Mouse (Mus musculus) embryonic facial prominence, embryonic 12.5 days (tissue): ENCODE measurements around the gene Wdr54. TPM values are rescaled to one million over a fixed set of nuclear protein-coding genes. Genes with fewer than 3 reads are reported as not detected.

Source experiments
- ATAC-seq: fragments of 200-750 bp; cut with Nextera tagmentation; 2 replicates; pipeline ENCODE4 v1.8.0; 2017; ENCODE audit not compliant: insufficient number of reproducible peaks, insufficient read depth, low FRiP score, low TSS enrichment
- H3K27ac ChIP-seq: fragments of 300-500 bp; sonication (generic); 2 replicates; pipeline ENCODE4 v1.5.1; 2016; ENCODE audit warnings: mild to moderate bottlenecking
- H3K27me3 ChIP-seq: fragments of 300-500 bp; sonication (generic); 2 replicates; pipeline ENCODE4 v1.6.1; 2016; ENCODE audit warnings: mild to moderate bottlenecking, moderate library complexity
- H3K36me3 ChIP-seq: fragments of 300-500 bp; sonication (generic); 2 replicates; pipeline ENCODE4 v1.6.1; 2016; ENCODE audit warnings: mild to moderate bottlenecking
- H3K4me1 ChIP-seq: fragments of 300-500 bp; sonication (generic); 2 replicates; pipeline ENCODE4 v1.6.1; 2016
- H3K4me2 ChIP-seq: fragments of 300-500 bp; sonication (generic); replicated peaks from 2 replicates; pipeline ENCODE4 v1.6.1; 2016; ENCODE audit warnings: mild to moderate bottlenecking, moderate library complexity
- H3K4me3 ChIP-seq: fragments of 300-500 bp; sonication (generic); 2 replicates; pipeline ENCODE4 v1.5.1; 2016; ENCODE audit warnings: mild to moderate bottlenecking
- H3K9ac ChIP-seq: fragments of 300-500 bp; sonication (generic); 2 replicates; pipeline ENCODE4 v1.6.1; 2016; ENCODE audit warnings: mild to moderate bottlenecking, moderate library complexity
- H3K9me3 ChIP-seq: fragments of 300-500 bp; sonication (generic); 2 replicates; pipeline ENCODE4 v1.6.1; 2016; ENCODE audit warnings: mild to moderate bottlenecking, moderate library complexity
- whole genome bisulfite sequencing: fragments of 180-500 bp; shearing (Covaris S2); methylation state at CpG from one replicate; pipeline ENCODE4 v1.1.7; 2016; 5-methylcytosine and 5-hydroxymethylcytosine counted together
- polyA plus RNA-seq: library from polyadenylated mRNA; unstranded; fragments of >200 nt; fragmentation: Nextera tagmentation; extraction: Ambion mirVana; gene quantifications from 2 replicates; pipeline ENCODE4 v1.2.1, GENCODE M21; 2016

Wdr54 gene
- polyA plus RNA-seq, 1 experiment from 2014 or later, result 10.0 TPM

GRCm38 (mm10) chr6:83155552-83156238 lies 502 bp downstream of the Wdr54 start:
- H3K9me3 ChIP-seq, result no peaks in the 10 kb centered on the region
- ATAC-seq, result 0 out of 2 replicates have a peak, but pooled peaks have one; percentile 4
- H3K27ac ChIP-seq, result no peak overlapping the region
- H3K4me2 ChIP-seq, result peak overlapping the region; percentile 86
- H3K4me3 ChIP-seq, result peak overlapping the region; percentile 55
- H3K4me1 ChIP-seq, result peaks cover 16% of the 10 kb centered on the region
- peak overlapping the region; percentile 61 for H3K9ac ChIP-seq
- peaks cover 26% of the 10 kb centered on the region; the same call in 1 of the 2 replicates for H3K36me3 ChIP-seq
- WGBS, result 8% methylated on average over 23 of the region's 23 CpGs
- peaks cover 9% of the 10 kb centered on the region for H3K27me3 ChIP-seq

DNA sequence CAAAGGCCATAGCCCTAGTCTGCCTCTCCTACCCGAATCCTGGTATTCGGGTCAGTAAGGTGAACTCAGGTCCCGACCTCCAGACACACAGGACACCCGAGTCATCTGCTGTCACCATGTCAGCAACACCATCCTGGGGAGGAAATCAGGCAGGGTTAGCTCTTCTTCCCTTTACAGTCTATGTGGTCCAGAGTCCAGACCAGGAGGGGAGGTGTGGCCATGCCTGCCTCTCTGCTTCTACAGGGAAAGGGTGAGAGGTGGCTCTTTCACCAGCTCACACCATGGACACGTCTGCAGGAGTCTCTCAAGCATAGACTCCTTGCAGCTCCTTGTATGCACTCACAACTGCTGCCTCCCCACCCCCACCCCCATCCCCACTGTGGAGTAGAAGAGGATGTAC lies 2.7 kb downstream of the Wdr54 start:
- WGBS, result 68% methylated on average over 5 of the region's 5 CpGs
- Histone ChIP-seq H3K27me3 (no peaks in the 10 kb centered on the region), H3K4me3 (no peak overlapping the region), H3K9ac (no peak overlapping the region), H3K9me3 (no peaks in the 10 kb centered on the region), H3K4me2 (no peak overlapping the region), H3K36me3 (peaks cover 48% of the 10 kb centered on the region), H3K27ac (no peak overlapping the region), H3K4me1 (peaks cover 16% of the 10 kb centered on the region)
- no peak for ATAC-seq

DNA sequence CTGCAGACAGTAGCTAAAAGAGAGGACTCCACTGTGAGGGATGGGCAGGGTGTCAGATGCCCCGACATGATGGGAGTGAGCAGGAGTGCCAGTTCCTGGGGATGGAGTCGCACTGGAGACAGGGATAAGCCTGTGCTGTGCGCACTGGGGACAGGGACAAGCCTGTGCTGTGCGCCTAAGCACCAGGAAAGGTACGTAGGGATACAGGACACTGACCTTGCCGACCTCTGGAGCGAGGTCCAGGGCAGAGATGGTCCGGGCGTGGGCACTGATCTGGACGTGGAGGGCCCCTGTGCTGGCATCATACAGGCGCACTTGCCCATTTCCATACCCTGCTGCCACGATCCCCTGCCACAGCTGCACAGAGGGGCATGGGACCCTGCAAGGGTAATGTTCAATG lies 3.2 kb downstream of the Wdr54 start:
- Histone ChIP-seq H3K27me3 (no peaks in the 10 kb centered on the region), H3K9ac (no peak overlapping the region), H3K4me2 (no peak overlapping the region), H3K9me3 (no peaks in the 10 kb centered on the region), H3K36me3 (peaks cover 52% of the 10 kb centered on the region), H3K27ac (no peak overlapping the region), H3K4me1 (peaks cover 16% of the 10 kb centered on the region), H3K4me3 (no peak overlapping the region)
- 83% methylated on average over 12 of the region's 12 CpGs for WGBS
- no peak for ATAC-seq

GRCm38 (mm10) chr6:83151721-83152120 lies 4.5 kb downstream of the Wdr54 start:
- no peaks in the 10 kb centered on the region for H3K27me3 ChIP-seq
- peaks cover 16% of the 10 kb centered on the region for H3K4me1 ChIP-seq
- ATAC-seq, result no peak
- H3K9me3 ChIP-seq, result no peaks in the 10 kb centered on the region
- WGBS, result 48% methylated on average over 8 of the region's 8 CpGs
- H3K4me3 ChIP-seq, result no peak overlapping the region
- peak overlapping the region; percentile 24; the same call in 1 of the 2 replicates for H3K27ac ChIP-seq
- peaks cover 66% of the 10 kb centered on the region for H3K36me3 ChIP-seq
- H3K4me2 ChIP-seq, result no peak overlapping the region
- no peak overlapping the region for H3K9ac ChIP-seq

DNA sequence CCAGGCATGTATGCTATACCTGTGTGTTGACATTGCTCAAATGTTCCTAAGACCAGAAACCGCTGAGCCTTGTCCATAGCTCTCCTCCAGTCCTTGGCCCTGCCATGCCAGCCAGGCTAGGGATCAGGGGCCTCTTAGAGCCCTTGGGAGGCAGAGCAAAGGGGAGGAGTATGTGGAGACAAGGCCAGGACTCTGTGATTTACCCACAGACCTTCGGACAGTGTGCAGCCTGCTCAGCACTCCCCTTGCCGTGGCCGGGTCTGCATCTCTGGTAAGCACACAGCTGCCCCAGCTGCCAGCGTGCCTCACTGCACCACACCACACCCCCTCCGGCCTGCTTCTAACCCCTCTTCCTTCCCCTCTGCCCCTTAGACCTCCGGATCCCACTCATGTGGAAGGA lies 8.9 kb downstream of the Wdr54 start:
- no peak for ATAC-seq
- H3K9ac ChIP-seq, result no peak overlapping the region
- no peaks in the 10 kb centered on the region for H3K9me3 ChIP-seq
- H3K27ac ChIP-seq, result no peak overlapping the region
- no peaks in the 10 kb centered on the region for H3K27me3 ChIP-seq
- 59% methylated on average over 7 of the region's 7 CpGs for WGBS
- H3K36me3 ChIP-seq, result peaks cover 60% of the 10 kb centered on the region
- H3K4me3 ChIP-seq, result no peak overlapping the region
- H3K4me1 ChIP-seq, result peaks cover 9% of the 10 kb centered on the region
- no peak overlapping the region for H3K4me2 ChIP-seq

DNA sequence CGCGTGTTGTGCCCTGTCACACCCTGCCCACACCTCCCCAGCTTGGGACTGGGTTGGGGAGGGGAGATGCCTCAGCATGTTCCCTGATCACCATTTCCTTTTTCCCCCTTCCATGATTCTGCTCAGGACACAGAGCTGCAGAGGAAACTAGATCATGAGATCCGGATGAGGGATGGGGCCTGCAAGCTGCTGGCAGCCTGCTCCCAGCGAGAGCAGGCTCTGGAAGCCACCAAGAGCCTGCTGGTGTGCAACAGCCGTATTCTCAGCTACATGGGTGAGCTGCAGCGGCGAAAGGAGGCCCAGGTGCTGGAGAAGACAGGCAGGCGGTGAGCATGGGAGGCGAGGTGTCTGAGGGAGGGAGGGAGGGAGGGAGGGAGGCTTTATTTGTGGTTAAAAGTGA lies 10.4 kb downstream of the Wdr54 start:
- no peak overlapping the region for H3K4me3 ChIP-seq
- H3K4me2 ChIP-seq, result no peak overlapping the region
- no peak for ATAC-seq
- 0 out of 2 replicates have a peak overlapping the region, but pooled peaks have one; percentile 17 for H3K9ac ChIP-seq
- 0 out of 2 replicates have a peak, but pooled peaks cover 5% of the 10 kb centered on the region for H3K27me3 ChIP-seq
- peaks cover 46% of the 10 kb centered on the region for H3K36me3 ChIP-seq
- WGBS, result 79% methylated on average over 9 of the region's 9 CpGs
- H3K27ac ChIP-seq, result no peak overlapping the region
- H3K9me3 ChIP-seq, result no peaks in the 10 kb centered on the region
- peaks cover 18% of the 10 kb centered on the region for H3K4me1 ChIP-seq

GRCm38 (mm10) chr6:83145209-83145608 lies 11.0 kb downstream of the Wdr54 start:
- H3K27me3 ChIP-seq, result 0 out of 2 replicates have a peak, but pooled peaks cover 5% of the 10 kb centered on the region
- H3K4me1 ChIP-seq, result peaks cover 18% of the 10 kb centered on the region
- no peak overlapping the region for H3K4me2 ChIP-seq
- no peaks in the 10 kb centered on the region for H3K9me3 ChIP-seq
- no peak overlapping the region for H3K9ac ChIP-seq
- H3K4me3 ChIP-seq, result no peak overlapping the region
- H3K36me3 ChIP-seq, result peaks cover 40% of the 10 kb centered on the region
- 82% methylated on average over 2 of the region's 2 CpGs for WGBS
- no peak overlapping the region for H3K27ac ChIP-seq
- ATAC-seq, result no peak

DNA sequence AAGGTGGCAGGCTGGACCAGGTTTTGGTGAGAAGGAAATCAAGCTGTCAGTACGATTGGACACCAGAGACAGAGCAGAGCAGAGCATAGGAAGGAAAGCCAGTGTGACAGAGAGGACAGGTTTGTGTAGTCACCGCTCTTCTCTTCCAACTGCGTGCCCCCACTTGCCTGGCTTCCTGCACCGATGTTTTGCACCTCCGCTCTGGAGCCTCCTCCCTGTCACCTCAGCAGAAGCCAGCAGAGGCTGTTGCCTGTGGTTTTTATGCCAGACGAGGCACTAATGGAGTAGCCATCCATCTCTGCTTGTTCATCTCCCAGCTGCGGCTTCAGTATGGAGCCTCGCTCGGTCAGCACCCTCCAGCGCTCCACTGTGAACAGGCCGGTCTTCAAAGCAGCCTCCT lies 13.3 kb downstream of the Wdr54 start:
- WGBS, result 57% methylated on average over 11 of the region's 11 CpGs
- Histone ChIP-seq H3K9ac (no peak overlapping the region), H3K4me2 (peak overlapping the region; percentile 74), H3K4me1 (peaks cover 39% of the 10 kb centered on the region), H3K9me3 (no peaks in the 10 kb centered on the region), H3K36me3 (peaks cover 17% of the 10 kb centered on the region), H3K27ac (no peak overlapping the region), H3K27me3 (0 out of 2 replicates have a peak, but pooled peaks cover 5% of the 10 kb centered on the region), H3K4me3 (no peak overlapping the region)
- no peak for ATAC-seq

DNA sequence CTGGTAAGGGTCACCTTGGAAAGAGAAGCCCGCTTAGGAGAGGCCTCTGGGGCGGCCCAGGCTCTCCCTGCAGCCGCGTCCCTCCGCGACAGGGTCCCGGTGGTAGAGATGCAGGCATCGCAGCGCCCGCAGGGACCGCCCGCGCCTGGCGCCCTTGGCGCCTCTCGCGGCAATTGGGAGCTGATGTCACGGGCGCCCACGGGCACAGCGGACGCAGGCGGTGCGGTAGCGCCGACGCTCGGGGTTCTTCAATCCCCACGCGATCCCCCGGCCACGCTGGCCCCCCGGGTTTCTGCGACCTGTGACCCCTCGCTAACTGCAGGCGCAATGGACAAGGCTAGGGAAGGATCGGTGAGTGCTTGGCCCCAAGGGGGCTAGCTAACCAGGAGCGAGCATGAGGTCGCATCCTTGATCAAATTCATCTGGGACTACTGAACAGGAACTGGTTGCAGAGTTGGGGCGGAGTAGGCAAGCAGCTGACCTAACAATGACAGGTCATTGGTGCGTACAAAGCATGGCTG lies 13.9 kb downstream of the Wdr54 start:
- no peak for ATAC-seq
- H3K4me2 ChIP-seq, result peak overlapping the region; percentile 74
- peak overlapping the region; percentile 35 for H3K4me3 ChIP-seq
- H3K9me3 ChIP-seq, result no peaks in the 10 kb centered on the region
- H3K9ac ChIP-seq, result peak overlapping the region; percentile 61
- H3K27ac ChIP-seq, result no peak overlapping the region
- peaks cover 39% of the 10 kb centered on the region for H3K4me1 ChIP-seq
- 2% methylated on average over 41 of the region's 41 CpGs for WGBS
- H3K27me3 ChIP-seq, result 0 out of 2 replicates have a peak, but pooled peaks cover 5% of the 10 kb centered on the region
- H3K36me3 ChIP-seq, result peaks cover 11% of the 10 kb centered on the region

DNA sequence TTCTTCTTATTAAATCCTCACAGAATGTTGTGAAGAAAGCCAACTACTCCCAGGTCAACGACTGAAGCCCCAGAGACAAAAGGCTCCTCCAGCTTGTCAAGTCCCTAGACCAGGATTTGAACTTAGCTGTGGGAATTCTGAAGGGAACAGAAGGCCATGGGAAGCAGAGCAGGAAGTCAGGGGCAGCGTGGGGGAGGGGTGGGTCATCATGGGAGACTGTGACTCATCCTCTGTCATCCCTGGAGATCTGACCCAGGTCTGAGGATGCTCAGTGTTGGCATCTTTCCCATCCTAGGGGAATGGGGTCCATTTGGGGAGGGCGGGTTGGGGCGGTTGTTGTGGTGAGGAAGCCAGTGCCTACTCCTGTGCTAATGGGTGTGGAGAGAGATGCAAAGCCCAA lies 14.6 kb downstream of the Wdr54 start:
- H3K4me3 ChIP-seq, result peak overlapping the region; percentile 35
- ATAC-seq, result no peak
- H3K4me2 ChIP-seq, result peak overlapping the region; percentile 74
- peaks cover 41% of the 10 kb centered on the region for H3K4me1 ChIP-seq
- H3K27me3 ChIP-seq, result 0 out of 2 replicates have a peak, but pooled peaks cover 5% of the 10 kb centered on the region
- H3K9ac ChIP-seq, result peak overlapping the region; percentile 61
- H3K27ac ChIP-seq, result no peak overlapping the region
- whole genome bisulfite sequencing, result 35% methylated on average over 4 of the region's 4 CpGs
- peaks cover 5% of the 10 kb centered on the region; the same call in 1 of the 2 replicates for H3K36me3 ChIP-seq
- H3K9me3 ChIP-seq, result no peaks in the 10 kb centered on the region

- Histone ChIP-seq H3K27me3 (0 out of 2 replicates have a peak, but pooled peaks cover 5% of the 10 kb centered on the region), H3K4me2 (peak overlapping the region; percentile 0; the same call in 1 of the 2 replicates), H3K27ac (no peak overlapping the region), H3K4me1 (peaks cover 57% of the 10 kb centered on the region), H3K9me3 (no peaks in the 10 kb centered on the region), H3K36me3 (no peaks in the 10 kb centered on the region), H3K4me3 (no peak overlapping the region), H3K9ac (no peak overlapping the region)
- ATAC-seq, result no peak
- WGBS, result 89% methylated on average over 8 of the region's 8 CpGs
These were observed 16.2 kb downstream of the Wdr54 start for GRCm38 (mm10) chr6:83140044-83140443.

DNA sequence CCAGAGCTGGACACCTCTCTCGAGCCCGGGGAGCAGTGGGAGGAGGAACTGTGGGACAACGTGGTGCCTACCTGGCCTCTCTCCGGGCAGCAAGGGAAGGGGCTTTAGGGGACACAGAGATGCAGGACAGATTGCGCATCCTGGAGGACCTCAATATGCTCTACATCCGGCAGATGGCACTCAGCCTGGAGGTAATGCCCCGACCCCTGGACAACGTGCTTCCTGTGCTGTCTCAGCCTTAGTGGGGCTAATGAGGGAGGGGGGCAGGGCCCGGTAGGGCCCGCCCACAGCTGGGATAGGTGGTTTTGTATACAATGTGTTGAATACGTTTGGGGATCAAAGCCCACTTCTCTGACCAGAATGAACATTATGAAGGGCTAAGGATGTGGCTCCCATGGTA lies 18.1 kb downstream of the Wdr54 start:
- Histone ChIP-seq H3K4me3 (peak overlapping the region; percentile 51), H3K27me3 (0 out of 2 replicates have a peak, but pooled peaks cover 5% of the 10 kb centered on the region), H3K9me3 (no peaks in the 10 kb centered on the region), H3K4me2 (peak overlapping the region; percentile 70), H3K4me1 (peaks cover 56% of the 10 kb centered on the region), H3K36me3 (no peaks in the 10 kb centered on the region), H3K9ac (peak overlapping the region; percentile 83), H3K27ac (peak overlapping the region; percentile 100)
- ATAC-seq, result 0 out of 2 replicates have a peak, but pooled peaks have one; percentile 17
- 1% methylated on average over 11 of the region's 11 CpGs for WGBS
